Mouse (Mus musculus): Measurements from ENCODE around the gene Trappc13. TPM values are rescaled to one million over a fixed set of nuclear protein-coding genes. Genes with fewer than 3 reads are reported as not detected.

Gene Trappc13
- total RNA-seq, 2 experiments from 2014 or later = 46.4 to 47.0 TPM

DNA sequence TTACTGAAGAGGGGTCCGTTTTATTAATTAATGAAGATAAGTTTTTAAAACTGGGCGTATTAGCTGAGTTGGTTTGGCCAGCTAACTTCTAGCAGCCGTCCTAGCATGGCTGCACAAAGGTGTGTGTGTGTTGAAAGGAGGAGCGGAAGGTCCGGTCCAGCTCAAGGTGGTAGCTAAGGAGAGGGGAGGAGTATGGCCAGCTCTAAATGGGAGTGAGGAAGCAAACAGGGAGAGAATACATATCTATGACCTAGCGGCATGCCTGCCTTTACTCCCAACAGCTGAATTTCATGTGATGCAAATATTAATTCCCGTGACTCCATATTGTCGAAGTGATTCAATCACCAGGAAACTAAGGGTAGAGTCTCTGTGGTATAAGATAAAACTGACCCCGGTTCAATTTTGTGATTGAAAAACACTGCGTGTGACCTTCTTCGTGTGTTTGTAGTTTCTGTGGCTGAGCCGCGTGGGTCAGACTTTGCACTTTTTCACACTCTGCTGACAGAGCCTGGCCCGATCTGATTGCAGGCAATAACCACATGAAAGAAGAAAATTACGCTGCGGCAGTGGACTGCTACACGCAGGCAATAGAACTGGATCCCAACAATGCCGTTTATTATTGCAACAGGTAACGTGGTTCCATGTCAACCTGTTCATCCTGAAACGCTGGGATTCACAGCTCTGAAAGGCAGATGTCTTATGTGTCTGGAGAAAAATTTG lies 54.4 kb downstream of the Trappc13 start:
- intact Hi-C loops (cut with DNase I) = no loop called here
- DNase-seq (ENCODE audit: extremely low spot score in 1 of 2, low spot score in 2 of 2) = no peak

DNA sequence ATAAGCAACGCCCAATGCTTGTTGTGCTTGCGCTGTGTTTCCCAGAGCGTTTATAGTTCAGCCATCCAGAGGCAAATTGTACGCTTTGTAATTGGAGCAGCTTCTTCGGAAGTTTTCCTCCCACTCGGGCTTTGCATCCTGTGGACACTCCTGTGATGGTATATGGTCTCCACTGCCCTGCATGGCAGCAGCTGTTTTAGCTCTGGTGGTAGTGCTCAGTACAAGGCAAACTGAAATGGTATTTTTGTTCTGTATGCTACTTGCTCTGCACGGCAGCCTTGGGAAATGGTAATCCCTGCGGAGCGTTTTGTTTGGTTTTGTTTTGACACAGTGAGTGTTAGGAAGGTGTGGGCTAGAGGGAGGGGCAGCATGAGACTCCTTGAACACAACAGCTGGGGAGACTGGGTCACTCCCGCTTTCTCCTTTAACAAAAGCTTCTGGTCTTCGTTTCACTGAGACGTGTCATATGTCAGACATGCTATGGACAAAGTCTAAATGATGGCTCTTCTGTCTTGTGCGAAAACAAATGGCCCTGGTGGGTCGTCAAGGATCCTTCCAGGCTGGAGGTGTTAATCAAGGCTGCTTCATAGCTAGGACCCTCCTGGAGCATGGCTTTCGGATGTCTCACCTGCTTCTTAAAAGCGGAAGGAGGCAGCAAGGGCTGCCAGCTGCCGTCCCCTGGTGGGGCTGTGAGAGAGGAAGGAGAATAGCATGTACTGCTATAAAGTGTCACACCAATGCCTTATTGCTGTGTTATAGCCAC lies 56.0 kb downstream of the Trappc13 start:
- intact Hi-C loops (cut with DNase I) = no loop called here
- DNase-seq (ENCODE audit: extremely low spot score in 1 of 2, low spot score in 2 of 2) = no peak

DNA sequence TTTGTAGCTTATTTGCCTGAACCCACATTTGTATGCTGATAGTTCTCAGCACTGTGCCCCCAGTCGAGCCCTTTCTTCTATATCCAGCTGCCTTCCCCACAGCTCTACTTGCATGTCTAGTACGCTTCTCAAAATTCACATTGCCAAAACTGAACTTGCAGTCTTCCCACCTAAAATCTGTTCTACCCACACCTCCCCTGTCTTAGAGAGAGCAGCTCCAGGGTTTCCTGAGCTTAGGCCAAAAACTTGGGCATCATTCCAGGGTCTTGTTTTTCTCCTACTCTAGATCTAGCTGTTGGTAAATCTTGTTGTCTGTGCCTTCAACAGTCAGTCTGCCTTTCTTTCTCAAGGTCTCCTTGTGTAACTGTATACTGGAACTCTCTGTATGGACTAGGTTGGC lies 63.4 kb downstream of the Trappc13 start:
- DNase-seq (ENCODE audit: extremely low spot score in 1 of 2, low spot score in 2 of 2) = peak in 1 of 2 experiments; percentile 48
- intact Hi-C loops (cut with DNase I) = no loop called here

DNA sequence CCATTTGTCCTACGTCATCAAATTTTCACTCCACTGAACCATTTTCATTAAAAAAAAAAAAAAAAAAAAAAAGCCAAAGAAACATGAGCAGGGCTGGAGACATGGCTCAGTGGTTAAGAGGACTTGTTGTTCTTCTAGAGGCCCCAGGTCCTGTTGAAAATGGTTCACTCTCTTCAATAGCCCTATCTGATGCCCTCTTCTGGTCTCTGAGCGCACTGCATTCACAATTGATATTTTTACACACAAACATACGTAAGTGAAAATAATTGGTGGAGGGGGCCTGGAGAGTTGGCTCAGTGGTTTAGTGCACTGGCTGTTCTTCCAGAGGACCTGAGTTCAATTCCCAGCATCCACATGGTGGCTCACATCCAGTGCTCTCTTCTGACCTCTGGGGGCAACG lies 64.5 kb downstream of the Trappc13 start:
- intact Hi-C loops (cut with DNase I) = no loop called here
- DNase-seq (ENCODE audit: extremely low spot score in 1 of 2, low spot score in 2 of 2) = no peak

DNA sequence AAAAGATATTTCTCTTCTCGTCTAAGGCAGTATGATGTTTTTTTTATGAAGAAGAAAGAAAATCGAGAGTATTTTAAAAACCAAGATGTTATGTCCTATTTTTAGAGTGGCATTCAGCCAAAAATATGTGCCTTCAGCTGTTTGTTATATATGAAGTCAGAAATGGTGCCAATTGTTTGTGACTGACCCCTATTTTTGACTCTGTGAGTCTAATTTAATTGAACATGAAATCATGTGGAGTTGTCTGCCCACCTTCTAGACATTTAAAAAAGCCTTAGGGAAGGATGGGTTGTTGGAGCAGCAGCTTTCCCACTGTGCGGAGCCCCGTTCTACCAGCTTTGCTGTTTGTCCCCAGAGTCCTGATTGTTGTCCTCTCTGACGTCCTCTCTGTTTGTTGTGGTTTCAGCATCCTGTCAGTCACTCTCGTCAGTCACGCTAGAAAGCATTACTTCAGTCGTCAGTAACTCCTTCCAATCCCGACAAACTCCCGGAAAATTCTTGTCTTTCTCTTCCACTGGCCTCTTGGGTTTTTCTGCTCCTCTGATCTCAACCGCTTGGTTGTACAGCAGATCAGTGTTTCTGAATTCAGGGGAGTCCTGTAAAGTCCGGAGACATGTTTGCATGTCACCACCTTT lies 65.9 kb downstream of the Trappc13 start:
- intact Hi-C loops (cut with DNase I) = no loop called here
- peak in 1 of 2 experiments; percentile 29 for DNase-seq (ENCODE audit: extremely low spot score in 1 of 2, low spot score in 2 of 2)

DNA sequence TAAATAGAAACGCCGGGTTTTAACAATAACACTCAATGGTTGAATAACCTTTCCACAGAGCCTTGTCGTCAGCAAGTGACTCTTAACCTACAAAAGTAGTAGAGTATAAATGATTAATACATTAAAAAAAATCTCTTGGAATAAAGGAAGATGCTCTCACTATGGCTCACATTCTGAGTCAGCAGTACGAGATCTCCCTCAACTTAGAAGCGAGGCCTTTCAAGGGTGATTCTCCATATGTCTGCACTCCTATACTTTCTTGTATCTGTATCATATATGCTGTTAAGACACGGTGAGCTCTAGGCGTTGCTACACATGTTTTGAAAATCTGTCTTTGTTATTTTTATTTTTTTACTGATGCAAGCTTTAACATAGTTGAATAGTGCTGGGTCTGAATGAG lies 67.7 kb downstream of the Trappc13 start:
- no peak for DNase-seq (ENCODE audit: extremely low spot score in 1 of 2, low spot score in 2 of 2)
- intact Hi-C loops (cut with DNase I) = no loop called here

DNA sequence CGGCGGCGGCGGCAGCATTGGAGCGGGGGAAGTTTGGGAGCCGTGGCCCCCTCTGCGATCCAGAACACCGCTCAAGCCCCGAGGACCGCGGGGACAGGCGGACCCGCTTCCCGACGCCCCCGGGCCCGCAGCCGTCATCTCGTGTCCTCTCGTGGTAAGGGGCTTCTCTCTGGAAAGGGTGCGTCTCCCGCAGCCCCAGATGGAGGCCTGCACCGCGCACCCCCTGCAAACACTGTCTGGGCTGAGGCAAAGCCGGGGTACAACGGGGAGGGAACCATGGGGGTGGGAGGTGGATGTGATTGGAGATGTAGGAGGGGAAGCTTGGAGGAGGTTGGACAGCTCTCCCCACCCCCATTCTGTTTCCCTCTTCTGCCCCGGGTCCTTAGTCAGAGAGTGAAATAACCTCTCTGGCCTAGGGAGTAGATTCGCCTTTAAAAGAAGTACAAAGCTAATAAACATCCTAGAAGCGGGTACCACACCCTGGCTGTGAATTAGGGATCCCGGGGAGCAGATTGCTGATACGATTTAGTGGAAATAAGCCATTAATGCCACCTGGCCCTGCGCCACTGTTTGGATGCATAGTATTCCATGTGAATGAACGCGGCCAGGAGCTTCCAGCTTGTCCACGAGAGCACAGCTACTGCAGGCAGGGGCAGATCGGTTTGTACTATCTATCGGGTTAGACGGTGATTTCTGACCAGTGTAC lies 68.3 kb downstream of the Trappc13 start:
- peak; percentile 50 to 70 for DNase-seq (ENCODE audit: extremely low spot score in 1 of 2, low spot score in 2 of 2)
- intact Hi-C loops (cut with DNase I) = no loop called here

DNA sequence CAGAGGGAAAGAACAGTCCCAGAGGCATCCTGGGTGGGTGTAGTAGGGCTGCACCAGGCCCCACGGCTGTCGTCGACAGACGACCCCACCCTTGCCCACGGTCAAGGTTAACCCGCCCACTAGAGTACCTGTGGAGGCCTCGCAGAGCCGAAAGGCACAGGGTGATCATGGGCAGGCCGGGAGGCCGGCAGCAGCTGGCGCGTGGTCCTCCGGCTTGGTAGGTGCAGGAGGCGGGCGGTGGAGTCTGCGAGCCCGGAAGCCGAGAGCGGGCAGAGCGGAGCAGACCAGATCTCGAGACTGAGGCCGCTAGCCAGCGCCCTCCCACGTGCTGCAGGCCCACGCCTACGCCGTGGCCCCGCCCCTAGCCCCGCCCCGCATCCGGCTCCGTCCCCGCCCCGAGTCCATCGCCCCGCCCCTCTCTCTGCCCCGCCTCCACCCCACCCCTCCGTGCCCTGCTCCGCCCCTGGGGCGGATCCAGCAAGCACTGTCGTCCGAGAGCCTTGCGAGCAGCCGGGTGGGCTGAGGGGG lies 68.9 kb downstream of the Trappc13 start, which contains the start of the genes Nln and Sgtb:
Nln (minus strand) TSS at position 327 of the 528 bp plus-strand sequence.
Sgtb (plus strand) TSS at position 454 of the 528 bp plus-strand sequence.
- DNase-seq (ENCODE audit: extremely low spot score in 1 of 2, low spot score in 2 of 2) = peak; percentile 74 to 92
- intact Hi-C loops (cut with DNase I) = no loop called here

DNA sequence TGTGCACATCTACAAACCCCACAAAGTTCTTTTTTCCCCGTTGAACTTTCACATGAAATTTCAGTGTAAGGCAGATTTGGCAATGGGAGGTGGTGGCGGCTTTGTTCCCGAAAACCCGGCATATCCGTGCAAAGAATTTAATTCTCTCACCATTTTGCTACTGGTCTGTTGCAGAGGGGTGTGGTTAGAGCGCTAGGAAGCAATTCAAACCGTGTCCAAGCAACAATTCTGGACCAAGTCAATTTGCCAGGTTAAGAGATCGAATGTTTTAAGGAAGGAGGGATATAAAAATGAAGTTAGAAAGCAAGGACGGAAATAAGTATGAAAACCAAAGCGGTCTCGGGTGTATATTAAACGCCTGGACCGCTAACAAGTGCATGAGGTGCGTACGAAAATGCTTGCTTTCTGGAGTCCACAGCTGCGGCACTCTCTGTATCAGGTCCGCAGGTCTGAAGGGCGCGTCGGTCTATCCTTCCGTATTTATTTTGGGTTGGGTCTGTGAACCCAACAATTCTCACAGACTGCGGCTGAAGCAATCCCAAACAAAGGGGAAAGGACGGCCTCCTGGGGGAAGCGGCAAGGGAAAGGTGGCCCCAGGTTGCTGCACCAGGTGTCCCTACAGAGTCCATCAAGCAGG lies 69.5 kb downstream of the Trappc13 start:
- DNase-seq (ENCODE audit: extremely low spot score in 1 of 2, low spot score in 2 of 2) = no peak
- intact Hi-C loops (cut with DNase I) = no loop called here

DNA sequence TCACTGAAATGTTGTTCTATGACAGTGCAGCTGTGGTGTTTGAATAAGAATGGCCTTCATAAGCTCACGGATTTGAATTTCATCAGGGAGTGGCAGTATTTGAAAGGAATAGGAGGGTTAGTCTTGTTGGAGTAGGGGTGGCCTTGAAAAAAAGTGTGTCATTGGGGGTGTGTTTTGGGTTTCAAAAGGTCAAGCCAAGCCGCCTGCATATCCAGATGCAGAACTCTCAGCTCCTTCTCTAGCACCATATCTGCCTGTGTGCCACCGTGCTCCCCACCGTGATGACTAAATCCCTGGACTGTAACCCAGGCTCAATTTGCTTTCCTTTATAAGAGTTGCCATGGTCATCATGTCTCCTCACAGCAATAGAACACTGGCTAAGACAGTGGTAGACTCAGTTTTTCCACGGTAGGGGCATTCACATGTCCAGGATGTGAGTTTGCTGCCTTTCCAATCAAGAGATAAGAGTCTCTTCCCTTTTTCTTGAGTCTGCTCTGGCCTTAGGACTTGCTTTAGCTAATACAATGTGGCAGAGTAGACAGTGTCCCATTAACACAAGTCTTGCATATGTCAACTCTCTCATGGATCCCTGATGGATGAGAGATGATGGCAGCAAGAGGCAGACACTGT lies 76.5 kb downstream of the Trappc13 start:
- intact Hi-C loops (cut with DNase I) = no loop called here
- DNase-seq (ENCODE audit: extremely low spot score in 1 of 2, low spot score in 2 of 2) = no peak

DNA sequence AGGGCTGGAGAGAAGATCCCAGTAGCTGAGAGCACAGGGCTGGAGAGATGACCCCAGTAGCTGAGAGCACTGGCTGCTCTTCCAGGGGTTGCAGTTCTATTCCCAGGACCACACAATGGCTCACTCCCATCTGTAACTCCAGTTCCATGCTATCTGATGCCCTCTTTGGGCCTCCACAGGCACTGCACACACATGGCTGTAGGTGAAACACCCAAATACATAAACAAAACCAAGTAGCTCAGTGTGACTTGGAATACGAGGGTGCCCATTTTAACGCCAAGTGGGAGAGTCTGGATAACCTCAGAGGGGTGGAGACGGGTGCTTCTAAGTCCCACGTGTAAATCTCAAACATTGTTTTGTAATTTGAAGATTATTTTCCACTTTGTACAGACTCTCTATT lies 77.9 kb downstream of the Trappc13 start:
- intact Hi-C loops (cut with DNase I) = no loop called here

DNA sequence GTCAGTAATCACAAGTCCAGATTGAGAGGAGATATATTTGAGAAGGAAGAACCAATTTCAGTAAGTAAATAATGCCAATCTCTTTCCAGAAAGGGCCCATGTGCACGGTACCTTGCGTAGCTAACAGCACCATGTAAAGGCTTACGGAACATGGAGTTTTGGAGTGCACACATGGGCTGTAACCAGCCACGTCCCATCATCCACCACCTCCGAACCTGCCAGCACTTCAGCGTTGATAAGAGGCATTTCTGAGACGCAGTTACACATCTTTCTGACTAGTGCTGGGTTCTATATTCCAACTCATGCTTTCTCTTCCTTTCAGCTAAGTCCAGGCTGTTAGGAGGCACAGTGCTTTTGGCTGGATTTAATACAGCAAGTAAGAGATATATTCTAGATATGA lies 81.1 kb downstream of the Trappc13 start:
- DNase-seq (ENCODE audit: extremely low spot score in 1 of 2, low spot score in 2 of 2) = no peak
- intact Hi-C loops (cut with DNase I) = no loop called here

More for the DNA sequence above, 77.9 kb downstream of the Trappc13 start:
- no peak for DNase-seq (ENCODE audit: extremely low spot score in 1 of 2, low spot score in 2 of 2)

DNA sequence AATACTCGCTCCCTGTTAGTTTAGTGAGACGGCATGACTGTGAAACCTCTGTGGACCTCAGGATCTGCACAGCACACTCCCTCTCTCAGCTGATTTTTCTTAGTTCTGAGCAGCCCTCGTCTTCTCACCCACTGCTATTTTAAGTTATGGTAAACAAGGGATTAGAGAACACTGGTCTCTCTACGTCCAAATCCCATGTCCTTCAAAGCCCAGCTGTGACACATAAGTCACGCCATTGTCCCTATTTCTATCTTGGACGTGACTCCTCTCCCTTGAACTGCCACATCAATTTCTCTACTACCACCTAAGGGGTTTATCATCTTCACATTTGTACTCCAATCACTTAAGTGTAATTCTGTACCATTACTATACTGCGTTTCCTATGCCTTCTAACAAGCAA lies 82.3 kb downstream of the Trappc13 start:
- no peak for DNase-seq (ENCODE audit: extremely low spot score in 1 of 2, low spot score in 2 of 2)
- intact Hi-C loops (cut with DNase I) = no loop called here

DNA sequence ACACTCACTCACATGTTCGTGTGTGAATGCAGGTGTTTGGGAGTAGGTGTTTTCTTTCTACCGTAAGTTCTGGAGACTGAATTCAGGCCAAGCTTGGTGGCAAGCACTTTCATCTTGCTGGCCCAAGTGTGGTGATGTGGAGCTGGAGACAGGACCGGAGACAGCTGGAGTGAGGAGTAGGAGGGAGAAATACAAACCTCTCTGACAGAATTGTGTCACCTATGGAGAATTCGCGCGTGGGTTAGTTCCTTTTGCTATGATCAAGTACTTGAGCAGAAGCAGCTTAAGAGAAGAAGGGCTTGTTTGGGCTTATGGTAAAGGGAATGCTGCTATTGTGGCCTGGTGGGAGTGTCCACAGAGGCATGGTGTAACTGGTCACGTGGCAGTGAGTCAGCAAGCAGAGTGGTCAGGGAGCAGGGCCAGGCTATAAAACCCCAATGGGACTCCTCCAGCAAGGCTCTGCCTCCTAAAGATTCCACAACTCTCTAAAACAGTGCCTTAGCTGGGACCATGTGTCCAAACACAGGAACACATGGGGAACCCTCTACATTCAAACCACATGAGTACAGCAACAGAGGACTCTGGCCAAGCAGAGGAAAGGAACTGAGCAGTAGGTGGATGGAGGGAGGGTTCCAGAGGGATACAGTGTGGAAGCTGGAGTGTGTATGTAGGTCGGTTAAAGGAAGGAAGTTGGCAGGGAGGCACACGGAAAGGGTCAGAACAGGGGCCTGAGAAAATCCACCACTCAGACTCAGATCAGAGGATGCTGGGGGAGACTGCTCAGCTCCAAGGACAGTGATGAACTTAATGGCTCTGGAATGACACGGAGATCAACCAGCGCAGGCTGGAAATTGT lies 83.5 kb downstream of the Trappc13 start:
- no peak for DNase-seq (ENCODE audit: extremely low spot score in 1 of 2, low spot score in 2 of 2)
- intact Hi-C loops (cut with DNase I) = no loop called here
